Mouse (Mus musculus) limb, embryonic 14.5 days (tissue): Measurements from ENCODE around the gene Cd207. TPM values are rescaled to one million over a fixed set of nuclear protein-coding genes. Genes with fewer than 3 reads are reported as not detected.
"Not testable (repeated sequence)": the region's sequence is repeated elsewhere in the genome, so short reads cannot be mapped to it uniquely, and the experiment has no call there.

ENCODE experiments used
- ATAC-seq: fragments of 200-750 bp; cut with Nextera tagmentation; 2 replicates; pipeline ENCODE4 v1.8.0; 2017; ENCODE audit warnings: low read depth, moderate number of reproducible peaks, moderate TSS enrichment; ENCODE audit not compliant: low FRiP score
- DNase-seq: peaks from one replicate; pipeline ENCODE4 v3.0.0-alpha.2; 2015; ENCODE audit warnings: low spot score
- H3K27ac ChIP-seq: fragments of 300-500 bp; sonication (generic); replicated peaks from 2 replicates; pipeline ENCODE4 v1.5.1; 2014; ENCODE audit warnings: low read depth, mild to moderate bottlenecking, low read length, moderate library complexity, mixed read lengths
- H3K27me3 ChIP-seq: fragments of 300-500 bp; sonication (generic); 2 replicates; pipeline ENCODE4 v1.6.1; 2014; ENCODE audit warnings: low read length, mixed read lengths; ENCODE audit not compliant: control insufficient read depth, insufficient read depth
- H3K36me3 ChIP-seq: fragments of 300-500 bp; sonication (generic); 2 replicates; pipeline ENCODE4 v1.6.1; 2014; ENCODE audit warnings: mild to moderate bottlenecking, low read length, moderate library complexity, mixed read lengths; ENCODE audit not compliant: control insufficient read depth, insufficient read depth
- H3K4me1 ChIP-seq: fragments of 300-500 bp; sonication (generic); 2 replicates; pipeline ENCODE4 v1.6.1; 2014; ENCODE audit warnings: antibody characterized with exemption, low read length, mixed read lengths; ENCODE audit not compliant: control insufficient read depth, insufficient read depth
- H3K4me2 ChIP-seq: fragments of 300-500 bp; sonication (generic); replicated peaks from 2 replicates; pipeline ENCODE4 v1.6.1; 2014; ENCODE audit warnings: low read depth, mild to moderate bottlenecking, low read length, moderate library complexity; ENCODE audit not compliant: severe bottlenecking
- H3K4me3 ChIP-seq: fragments of 300-500 bp; sonication (generic); replicated peaks from 2 replicates; pipeline ENCODE4 v1.5.1; 2014; ENCODE audit warnings: low read length
- H3K9ac ChIP-seq: fragments of 300-500 bp; sonication (generic); 2 replicates; pipeline ENCODE4 v1.6.1; 2014; ENCODE audit warnings: mild to moderate bottlenecking, low read depth, low read length, moderate library complexity; ENCODE audit not compliant: severe bottlenecking
- H3K9me3 ChIP-seq: fragments of 300-500 bp; sonication (generic); 2 replicates; pipeline ENCODE4 v1.6.1; 2016; ENCODE audit warnings: low read length; ENCODE audit not compliant: control insufficient read depth
- POLR2A ChIP-seq: fragments of 200-500 bp; IDR thresholded peaks from 2 replicates; pipeline ENCODE4 v1.8.0; 2012; ENCODE audit warnings: inconsistent platforms, mild to moderate bottlenecking, moderate library complexity, borderline replicate concordance; ENCODE audit not compliant: insufficient read depth, insufficient read length; ENCODE audit errors: extremely low read depth
- WGBS: fragments of 180-500 bp; shearing (Covaris S2); extraction: QIAGEN DNeasy Blood & Tissue Kit; methylation state at CpG from one replicate; pipeline ENCODE4 v1.1.7; 2014; 5-methylcytosine and 5-hydroxymethylcytosine counted together
- polyA plus RNA-seq, 2 experiments: library from polyadenylated mRNA; depleted of rRNA in 1 of 2; stranded (reverse) in 1 of 2; unstranded in 1 of 2; fragments of >200 nt; fragmentation: Nextera tagmentation in 1 of 2; extraction: Ambion mirVana in 1 of 2; gene quantifications; 2 replicates each; pipeline versions ENCODE4 v1.2.1 to v1.2.3; 2012 to 2014

Cd207 gene
- polyA plus RNA-seq, 2 experiments, result not detected

DNA sequence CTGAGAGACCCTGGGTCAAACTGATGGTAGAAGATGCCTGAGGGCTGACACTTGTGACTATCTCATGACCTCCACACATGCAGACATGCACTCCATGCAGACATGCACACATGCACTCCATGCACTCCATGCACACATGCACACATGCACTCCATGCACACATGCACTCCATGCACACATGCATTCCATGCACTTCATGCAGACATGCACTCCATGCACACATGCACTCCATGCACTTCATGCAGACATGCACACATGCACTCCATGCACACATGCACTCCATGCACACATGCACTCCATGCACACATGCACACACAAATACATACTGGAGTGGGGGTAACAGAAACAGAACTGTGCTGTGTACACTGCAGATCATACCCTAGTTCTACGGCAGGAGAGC lies 42.3 kb downstream of the Cd207 start:
- Histone ChIP-seq H3K36me3 (no peaks in the 10 kb centered on the region), H3K4me2 (no peak overlapping the region), H3K9ac (no peak overlapping the region), H3K27me3 (no peaks in the 10 kb centered on the region), H3K4me1 (no peaks in the 10 kb centered on the region), H3K9me3 (no peaks in the 10 kb centered on the region), H3K4me3 (no peak overlapping the region), H3K27ac (no peak overlapping the region)
- 88% methylated on average over 1 of the region's 1 CpGs for WGBS
- no peak for ATAC-seq
- DNase-seq, result no peak
- TF ChIP-seq POLR2A, result no peak

DNA sequence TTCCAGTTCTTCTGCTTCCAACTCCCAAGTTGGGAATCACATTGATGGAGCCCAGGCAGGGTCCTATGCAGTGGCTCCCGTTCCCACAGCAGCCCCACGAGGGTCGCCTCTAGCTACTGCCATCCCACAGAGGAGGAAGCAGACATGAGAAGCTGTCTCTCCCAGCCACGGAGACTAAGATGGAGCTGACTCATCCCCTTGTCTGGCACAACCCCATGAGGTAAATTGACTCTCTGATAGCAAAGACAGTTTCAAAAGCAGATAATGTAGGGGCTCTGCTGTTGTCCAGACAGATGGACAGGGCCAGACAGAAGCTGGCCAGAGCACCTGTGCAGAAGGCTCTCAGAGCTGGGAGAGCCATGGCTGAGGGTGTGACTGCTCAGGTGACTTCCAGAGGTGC lies 43.0 kb downstream of the Cd207 start:
- H3K4me1 ChIP-seq, H3K36me3 ChIP-seq, ATAC-seq, H3K27ac ChIP-seq, H3K27me3 ChIP-seq, H3K4me2 ChIP-seq, DNase-seq, H3K4me3 ChIP-seq, H3K9me3 ChIP-seq, H3K9ac ChIP-seq: not testable (repeated sequence)
- 67% methylated on average over 4 of the region's 4 CpGs for WGBS

- 24% methylated on average over 5 of the region's 5 CpGs for WGBS
Observed at GRCm38 (mm10) chr6:83634106-83634505, 43.6 kb downstream of the Cd207 start.

DNA sequence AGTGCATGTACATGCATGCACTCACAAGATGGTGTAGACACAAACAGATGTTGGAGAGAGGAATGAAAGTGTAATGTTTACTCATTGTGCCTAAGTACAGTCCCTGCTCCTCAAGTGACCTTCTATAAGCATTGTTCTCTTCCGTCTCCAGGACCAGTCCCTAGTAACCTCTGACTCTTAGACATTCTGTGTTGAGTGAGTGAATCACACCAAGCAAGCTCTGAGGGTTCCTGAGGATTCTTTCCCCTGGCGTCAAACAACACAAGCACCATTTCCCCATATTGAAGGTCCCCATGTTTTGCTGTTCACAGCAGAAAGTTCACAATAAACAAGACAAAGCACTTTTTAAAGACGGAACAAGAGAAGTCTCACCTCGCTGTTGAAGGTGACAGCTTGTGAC lies 45.8 kb downstream of the Cd207 start:
- TF ChIP-seq POLR2A, result no peak
- Histone ChIP-seq H3K36me3 (no peaks in the 10 kb centered on the region), H3K4me2 (no peak overlapping the region), H3K27me3 (no peaks in the 10 kb centered on the region), H3K9me3 (no peaks in the 10 kb centered on the region), H3K9ac (no peak overlapping the region), H3K4me3 (no peak overlapping the region), H3K4me1 (no peaks in the 10 kb centered on the region), H3K27ac (no peak overlapping the region)
- ATAC-seq (no peak), DNase-seq (no peak)
- WGBS, result 73% methylated on average over 4 of the region's 4 CpGs

More at GRCm38 (mm10) chr6:83634106-83634505, 43.6 kb downstream of the Cd207 start:
- H3K36me3 ChIP-seq, H3K9ac ChIP-seq, H3K4me1 ChIP-seq, H3K4me3 ChIP-seq, DNase-seq, H3K4me2 ChIP-seq, H3K9me3 ChIP-seq, H3K27me3 ChIP-seq, ATAC-seq, H3K27ac ChIP-seq: not testable (repeated sequence)

DNA sequence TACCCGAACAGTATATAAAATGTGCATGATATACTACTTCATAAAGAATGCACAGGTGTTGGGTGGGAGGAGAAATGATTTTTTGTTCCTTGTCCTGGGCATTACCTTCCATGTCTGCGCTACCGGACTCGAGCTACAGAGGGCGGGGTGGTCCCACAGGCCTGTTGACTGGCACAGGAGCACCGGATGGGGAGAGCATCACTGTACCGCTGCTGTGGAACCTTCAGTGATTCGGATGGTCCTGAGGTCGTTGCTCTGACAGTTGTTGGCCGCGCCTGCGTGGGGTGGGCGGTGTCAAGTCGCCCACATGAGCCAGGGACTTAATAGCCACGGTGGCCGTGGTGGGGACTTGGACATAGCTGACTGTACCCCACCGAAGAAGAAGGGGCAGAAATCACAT lies 50.9 kb downstream of the Cd207 start:
- no peaks in the 10 kb centered on the region for H3K9me3 ChIP-seq
- DNase-seq (no peak), ATAC-seq (no peak)
- H3K27ac ChIP-seq, result no peak overlapping the region
- 66% methylated on average over 14 of the region's 17 CpGs for WGBS
- no peak overlapping the region for H3K9ac ChIP-seq
- no peak overlapping the region for H3K4me2 ChIP-seq
- H3K4me1 ChIP-seq, result no peaks in the 10 kb centered on the region
- H3K4me3 ChIP-seq, result no peak overlapping the region
- H3K27me3 ChIP-seq, result no peaks in the 10 kb centered on the region
- no peaks in the 10 kb centered on the region for H3K36me3 ChIP-seq
- no peak for TF ChIP-seq POLR2A

Other genes starting within 250 kb of the Cd207 start
- gene Tet3, start 218.8 kb downstream of the Cd207 start, polyA plus RNA-seq (2012; rRNA removed), result 21.1 and 24.9 TPM in 2 replicates
- 44.3 and 49.0 TPM in 2 replicates for gene Tet3, start 218.8 kb downstream of the Cd207 start, polyA plus RNA-seq (2014; fragmentation: Nextera tagmentation; extraction: Ambion mirVana)
- gene Dguok, start 170.9 kb downstream of the Cd207 start, polyA plus RNA-seq (2012; rRNA removed), result 89.0 and 104 TPM in 2 replicates
- 77.0 and 87.0 TPM in 2 replicates for gene Dguok, start 170.9 kb downstream of the Cd207 start, polyA plus RNA-seq (2014; fragmentation: Nextera tagmentation; extraction: Ambion mirVana)
- gene Actg2, start 141.6 kb downstream of the Cd207 start, polyA plus RNA-seq (2012; rRNA removed), result 5.1 and 5.3 TPM in 2 replicates
- gene Actg2, start 141.6 kb downstream of the Cd207 start, polyA plus RNA-seq (2014; fragmentation: Nextera tagmentation; extraction: Ambion mirVana), result 5.5 and 5.6 TPM in 2 replicates
- gene Stambp, start 105.1 kb downstream of the Cd207 start, polyA plus RNA-seq (2012; rRNA removed), result 20.3 and 21.3 TPM in 2 replicates
- 27.9 and 30.2 TPM in 2 replicates for gene Stambp, start 105.1 kb downstream of the Cd207 start, polyA plus RNA-seq (2014; fragmentation: Nextera tagmentation; extraction: Ambion mirVana)
- gene Clec4f, start 21.7 kb downstream of the Cd207 start, polyA plus RNA-seq (2012; rRNA removed), result not detected in 2 replicates
- gene Clec4f, start 21.7 kb downstream of the Cd207 start, polyA plus RNA-seq (2014; fragmentation: Nextera tagmentation; extraction: Ambion mirVana), result not detected in 2 replicates
- gene Vax2, start 33.4 kb upstream of the Cd207 start, polyA plus RNA-seq (2012; rRNA removed), result 0.70 and 1.1 TPM in 2 replicates
- 0.80 and 1.4 TPM in 2 replicates for gene Vax2, start 33.4 kb upstream of the Cd207 start, polyA plus RNA-seq (2014; fragmentation: Nextera tagmentation; extraction: Ambion mirVana)
- gene Atp6v1b1, start 65.1 kb upstream of the Cd207 start, polyA plus RNA-seq (2012; rRNA removed), result 0.05 TPM in 2 replicates
- gene Atp6v1b1, start 65.1 kb upstream of the Cd207 start, polyA plus RNA-seq (2014; fragmentation: Nextera tagmentation; extraction: Ambion mirVana), result not detected in 2 replicates
- not detected in 2 replicates for gene Ankrd53, start 84.8 kb upstream of the Cd207 start, polyA plus RNA-seq (2012; rRNA removed)
- gene Ankrd53, start 84.8 kb upstream of the Cd207 start, polyA plus RNA-seq (2014; fragmentation: Nextera tagmentation; extraction: Ambion mirVana), result not detected in 2 replicates
- 77.4 and 108 TPM in 2 replicates for gene Tex261, start 98.0 kb upstream of the Cd207 start, polyA plus RNA-seq (2012; rRNA removed)
- gene Tex261, start 98.0 kb upstream of the Cd207 start, polyA plus RNA-seq (2014; fragmentation: Nextera tagmentation; extraction: Ambion mirVana), result 90.2 and 90.4 TPM in 2 replicates
- gene Nagk, start 117.1 kb upstream of the Cd207 start, polyA plus RNA-seq (2012; rRNA removed), result 37.6 and 38.7 TPM in 2 replicates
- 57.5 and 59.9 TPM in 2 replicates for gene Nagk, start 117.1 kb upstream of the Cd207 start, polyA plus RNA-seq (2014; fragmentation: Nextera tagmentation; extraction: Ambion mirVana)
- gene Paip2b, start 153.9 kb upstream of the Cd207 start, polyA plus RNA-seq (2012; rRNA removed), result 33.5 and 36.3 TPM in 2 replicates
- 18.2 and 19.0 TPM in 2 replicates for gene Paip2b, start 153.9 kb upstream of the Cd207 start, polyA plus RNA-seq (2014; fragmentation: Nextera tagmentation; extraction: Ambion mirVana)
- gene Zfp638, start 189.3 kb upstream of the Cd207 start, polyA plus RNA-seq (2012; rRNA removed), result 42.2 and 55.4 TPM in 2 replicates
- gene Zfp638, start 189.3 kb upstream of the Cd207 start, polyA plus RNA-seq (2014; fragmentation: Nextera tagmentation; extraction: Ambion mirVana), result 61.8 and 71.5 TPM in 2 replicates